Mouse (Mus musculus) kidney, embryonic 14.5 days (tissue): Measurements from ENCODE around the gene Smndc1. TPM values are rescaled to one million over a fixed set of nuclear protein-coding genes. Genes with fewer than 3 reads are reported as not detected.

Experiments used
- ATAC-seq: fragments of 200-750 bp; cut with Nextera tagmentation; 2 replicates; pipeline ENCODE4 v1.8.0; 2017; ENCODE audit warnings: moderate number of reproducible peaks, mild to moderate bottlenecking, moderate TSS enrichment, moderate library complexity; ENCODE audit not compliant: low FRiP score, low TSS enrichment
- H3K27ac ChIP-seq: fragments of 300-500 bp; sonication (generic); 2 replicates; pipeline ENCODE4 v1.5.1; 2014; ENCODE audit warnings: low read depth, mild to moderate bottlenecking, low read length, moderate library complexity, mixed read lengths
- H3K27me3 ChIP-seq: fragments of 300-500 bp; sonication (generic); 2 replicates; pipeline ENCODE4 v1.6.1; 2014; ENCODE audit warnings: mild to moderate bottlenecking, low read length; ENCODE audit not compliant: control insufficient read depth, insufficient read depth
- H3K36me3 ChIP-seq: fragments of 300-500 bp; sonication (generic); 2 replicates; pipeline ENCODE4 v1.6.1; 2014; ENCODE audit warnings: low read length, mixed read lengths; ENCODE audit not compliant: control insufficient read depth, insufficient read depth
- H3K4me1 ChIP-seq: fragments of 300-500 bp; sonication (generic); 2 replicates; pipeline ENCODE4 v1.6.1; 2014; ENCODE audit warnings: low read length, mixed read lengths; ENCODE audit not compliant: control insufficient read depth, insufficient read depth
- H3K4me2 ChIP-seq: fragments of 300-500 bp; sonication (generic); replicated peaks from 2 replicates; pipeline ENCODE4 v1.6.1; 2014; ENCODE audit warnings: low read depth, mild to moderate bottlenecking, low read length
- H3K4me3 ChIP-seq: fragments of 300-500 bp; sonication (generic); 2 replicates; pipeline ENCODE4 v1.5.1; 2014; ENCODE audit warnings: mild to moderate bottlenecking, low read length
- H3K9ac ChIP-seq: fragments of 300-500 bp; sonication (generic); 2 replicates; pipeline ENCODE4 v1.6.1; 2014; ENCODE audit warnings: low read depth, mild to moderate bottlenecking, low read length, moderate library complexity
- H3K9me3 ChIP-seq: fragments of 300-500 bp; sonication (generic); 2 replicates; pipeline ENCODE4 v1.6.1; 2016; ENCODE audit warnings: low read length; ENCODE audit not compliant: control insufficient read depth
- WGBS: fragments of 180-500 bp; shearing (Covaris S2); extraction: QIAGEN DNeasy Blood & Tissue Kit; methylation state at CpG from one replicate; pipeline ENCODE4 v1.1.7; 2014; 5-methylcytosine and 5-hydroxymethylcytosine counted together
- polyA plus RNA-seq: library from polyadenylated mRNA; unstranded; fragments of >200 nt; fragmentation: Nextera tagmentation; extraction: Ambion mirVana; gene quantifications from 2 replicates; pipeline ENCODE4 v1.2.1, GENCODE M21; 2014

Smndc1 gene
- polyA plus RNA-seq, 1 experiment from 2014 or later, result 47.7 TPM

- whole genome bisulfite sequencing, result 89% methylated on average over 8 of the region's 8 CpGs
- no peak for ATAC-seq
- H3K4me3 ChIP-seq, result no peak overlapping the region
These were observed 12.7 kb downstream of the Smndc1 start for GRCm38 (mm10) chr19:53377652-53378051.

GRCm38 (mm10) chr19:53375816-53376215, 14.6 kb downstream of the Smndc1 start:
- 73% methylated on average over 9 of the region's 9 CpGs for WGBS
- H3K4me1 ChIP-seq, result no peaks in the 10 kb centered on the region

More at GRCm38 (mm10) chr19:53377652-53378051, 12.7 kb downstream of the Smndc1 start:
- no peak overlapping the region for H3K27ac ChIP-seq
- peaks cover 61% of the 10 kb centered on the region for H3K36me3 ChIP-seq
- H3K4me1 ChIP-seq, result no peaks in the 10 kb centered on the region
- no peaks in the 10 kb centered on the region for H3K9me3 ChIP-seq
- H3K9ac ChIP-seq, result no peak overlapping the region
- H3K4me2 ChIP-seq, result no peak overlapping the region
- no peaks in the 10 kb centered on the region for H3K27me3 ChIP-seq

GRCm38 (mm10) chr19:53375299-53375698, 15.1 kb downstream of the Smndc1 start:
- WGBS, result 81% methylated on average over 6 of the region's 6 CpGs
- Histone ChIP-seq H3K9me3 (no peaks in the 10 kb centered on the region), H3K36me3 (peaks cover 43% of the 10 kb centered on the region), H3K9ac (no peak overlapping the region), H3K4me1 (no peaks in the 10 kb centered on the region), H3K4me3 (no peak overlapping the region), H3K4me2 (no peak overlapping the region), H3K27me3 (no peaks in the 10 kb centered on the region), H3K27ac (no peak overlapping the region)
- no peak for ATAC-seq

More at GRCm38 (mm10) chr19:53375816-53376215, 14.6 kb downstream of the Smndc1 start:
- H3K9me3 ChIP-seq, result no peaks in the 10 kb centered on the region
- no peak for ATAC-seq
- no peak overlapping the region for H3K9ac ChIP-seq
- peaks cover 48% of the 10 kb centered on the region for H3K36me3 ChIP-seq
- H3K27me3 ChIP-seq, result no peaks in the 10 kb centered on the region
- H3K27ac ChIP-seq, result no peak overlapping the region; the same call in 1 of the 2 replicates
- H3K4me3 ChIP-seq, result no peak overlapping the region
- H3K4me2 ChIP-seq, result no peak overlapping the region

- peaks cover 29% of the 10 kb centered on the region; the same call in 1 of the 2 replicates for H3K36me3 ChIP-seq
- no peak overlapping the region for H3K4me2 ChIP-seq
- no peak overlapping the region for H3K9ac ChIP-seq
- H3K4me1 ChIP-seq, result no peaks in the 10 kb centered on the region; the same call in 1 of the 2 replicates
- H3K4me3 ChIP-seq, result no peak overlapping the region
- no peak overlapping the region for H3K27ac ChIP-seq
- WGBS, result 84% methylated on average over 2 of the region's 2 CpGs
- H3K9me3 ChIP-seq, result no peaks in the 10 kb centered on the region
- H3K27me3 ChIP-seq, result no peaks in the 10 kb centered on the region
- ATAC-seq, result no peak
These were observed 16.8 kb downstream of the Smndc1 start for GRCm38 (mm10) chr19:53373570-53373969.

GRCm38 (mm10) chr19:53371666-53372065, 18.7 kb downstream of the Smndc1 start, which contains the start of gene Gm10197:
Gm10197 (minus strand) TSS chr19:53371766.
- no peak within 1 kb of the TSS for H3K27ac ChIP-seq
- H3K9me3 ChIP-seq, result no peaks in the 10 kb centered on the region
- ATAC-seq, result no peak

GRCm38 (mm10) chr19:53370233-53370632, 20.1 kb downstream of the Smndc1 start:
- no peak overlapping the region for H3K4me2 ChIP-seq
- H3K4me3 ChIP-seq, result no peak overlapping the region
- H3K27ac ChIP-seq, result no peak overlapping the region
- peaks cover 5% of the 10 kb centered on the region; the same call in 1 of the 2 replicates for H3K4me1 ChIP-seq
- no peak for ATAC-seq
- H3K27me3 ChIP-seq, result no peaks in the 10 kb centered on the region
- H3K36me3 ChIP-seq, result peaks cover 13% of the 10 kb centered on the region; the same call in 1 of the 2 replicates
- 75% methylated on average over 15 of the region's 15 CpGs for WGBS
- no peaks in the 10 kb centered on the region for H3K9me3 ChIP-seq
- no peak overlapping the region for H3K9ac ChIP-seq

More at GRCm38 (mm10) chr19:53371666-53372065, 18.7 kb downstream of the Smndc1 start, which contains the start of gene Gm10197:
- H3K9ac ChIP-seq, result no peak within 1 kb of the TSS
- no peaks in the 10 kb centered on the region for H3K27me3 ChIP-seq
- 87% methylated on average over 13 of the region's 13 CpGs for WGBS
- no peaks in the 10 kb centered on the region; the same call in 1 of the 2 replicates for H3K4me1 ChIP-seq
- no peak within 1 kb of the TSS for H3K4me2 ChIP-seq
- H3K36me3 ChIP-seq, result peaks cover 19% of the 10 kb centered on the region; the same call in 1 of the 2 replicates
- no peak within 1 kb of the TSS for H3K4me3 ChIP-seq

- Histone ChIP-seq H3K27me3 (no peaks in the 10 kb centered on the region), H3K27ac (no peak overlapping the region), H3K36me3 (peaks cover 10% of the 10 kb centered on the region; the same call in 1 of the 2 replicates), H3K9me3 (no peaks in the 10 kb centered on the region), H3K9ac (no peak overlapping the region), H3K4me2 (no peak overlapping the region; the same call in 1 of the 2 replicates), H3K4me1 (peaks cover 9% of the 10 kb centered on the region; the same call in 1 of the 2 replicates), H3K4me3 (no peak overlapping the region)
- 28% methylated on average over 14 of the region's 14 CpGs for WGBS
- peak; percentile 47; the same call in 1 of the 2 replicates for ATAC-seq
These were observed 20.8 kb downstream of the Smndc1 start for GRCm38 (mm10) chr19:53369469-53370043.

- peaks cover 5% of the 10 kb centered on the region; the same call in 1 of the 2 replicates for H3K36me3 ChIP-seq
- no peak overlapping the region for H3K27ac ChIP-seq
- H3K4me2 ChIP-seq, result no peak overlapping the region
- H3K4me3 ChIP-seq, result no peak overlapping the region
- WGBS, result 89% methylated on average over 7 of the region's 7 CpGs
- ATAC-seq, result no peak
- peaks cover 9% of the 10 kb centered on the region; the same call in 1 of the 2 replicates for H3K4me1 ChIP-seq
- no peaks in the 10 kb centered on the region for H3K9me3 ChIP-seq
- H3K9ac ChIP-seq, result no peak overlapping the region
- no peaks in the 10 kb centered on the region for H3K27me3 ChIP-seq
These were observed 23.5 kb downstream of the Smndc1 start for GRCm38 (mm10) chr19:53366881-53367280.

GRCm38 (mm10) chr19:53366057-53366775, 24.2 kb downstream of the Smndc1 start:
- no peaks in the 10 kb centered on the region for H3K9me3 ChIP-seq
- H3K4me1 ChIP-seq, result peaks cover 12% of the 10 kb centered on the region; the same call in 1 of the 2 replicates
- no peaks in the 10 kb centered on the region for H3K36me3 ChIP-seq
- no peaks in the 10 kb centered on the region for H3K27me3 ChIP-seq
- no peak overlapping the region for H3K4me3 ChIP-seq
- H3K27ac ChIP-seq, result no peak overlapping the region
- WGBS, result 78% methylated on average over 11 of the region's 11 CpGs
- H3K9ac ChIP-seq, result no peak overlapping the region
- no peak for ATAC-seq
- H3K4me2 ChIP-seq, result no peak overlapping the region
